Comparison of ENCODE assay signal across 28 mouse cellular contexts in the genomic region with DNA sequence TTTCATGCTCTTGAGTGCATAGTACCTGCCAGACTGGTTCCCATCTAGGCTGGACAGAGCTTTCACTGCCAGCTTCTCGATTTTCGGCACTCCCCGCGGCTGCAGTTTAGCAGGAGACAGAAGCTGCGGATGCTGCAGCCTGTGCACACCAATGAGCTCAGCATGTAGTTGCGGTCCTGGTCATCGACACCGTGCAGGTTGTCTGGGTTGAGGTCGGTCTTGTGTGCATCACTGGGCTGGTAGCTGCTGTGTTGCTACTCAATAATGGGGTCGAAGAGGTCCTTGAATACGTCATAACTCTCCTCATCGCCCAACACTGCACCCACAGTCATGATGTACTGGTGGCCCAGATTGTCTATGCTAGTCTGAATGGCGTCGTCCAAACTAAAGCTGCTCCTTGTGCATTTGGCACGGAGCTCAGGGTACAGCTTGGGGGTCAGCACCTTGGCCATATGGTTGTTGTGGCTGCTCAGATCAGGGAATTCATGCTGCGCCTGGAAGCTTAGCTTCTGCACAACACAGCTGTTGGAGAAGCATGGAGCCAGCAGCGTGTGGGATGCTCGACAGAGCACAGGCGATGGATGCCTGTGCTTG. TPM values are rescaled to one million over a fixed set of nuclear protein-coding genes. Genes with fewer than 3 reads are reported as not detected.
DNase-seq lines count a peak whose midpoint lies in the region; ATAC-seq and TF ChIP-seq lines count a peak whose summit lies in the region.
"Had no signal": no experiment of that assay in that cellular context is flagged by ENCODE, and none has a peak within 500 bp of the region (broad histone marks: within the 10 kb centered on the region; RNA-seq: fewer than 3 reads in every experiment).

No protein-coding gene starts in this region.

- TF ChIP-seq CTCF in midbrain, postnatal 0 days (IDR thresholded peaks at IDR 0.05), result no peak

- H3K9ac ChIP-seq in hindbrain, embryonic 15.5 days, result no peak overlapping the region
- H3K9ac ChIP-seq in hindbrain, embryonic 12.5 days, result no peak overlapping the region
- H3K9ac ChIP-seq in midbrain, postnatal 0 days (replicated peaks; ENCODE audit: low read length, poor library complexity, severe bottlenecking), result no peak overlapping the region
- H3K9ac ChIP-seq in midbrain, embryonic 14.5 days (replicated peaks; ENCODE audit: low read length), result no peak overlapping the region
- H3K9ac ChIP-seq: forebrain, embryonic 15.5 days; heart, embryonic 12.5 days; kidney, embryonic 15.5 days; limb, embryonic 15.5 days; liver, embryonic 14.5 days; lung, embryonic 14.5 days; midbrain, embryonic 15.5 days; neural tube, embryonic 13.5 days had no signal

- 91% methylated on average over 19 of the region's 19 CpGs for WGBS in hindbrain, embryonic 15.5 days
- WGBS in hindbrain, embryonic 12.5 days, result 91% methylated on average over 19 of the region's 19 CpGs
- WGBS in midbrain, postnatal 0 days, result 93% methylated on average over 19 of the region's 19 CpGs
- WGBS in midbrain, embryonic 14.5 days, result 92% methylated on average over 19 of the region's 19 CpGs

- peak; percentile 29 for DNase-seq in cerebellum, adult 11-12 months
- DNase-seq in cerebellum, postnatal 36 days, result no peak
- DNase-seq in midbrain, postnatal 0 days (ENCODE audit: low spot score), result peak; percentile 58
- DNase-seq in midbrain, embryonic 14.5 days, result no peak
- DNase-seq in thymus, postnatal 36 days, result no peak
- DNase-seq: adrenal gland, postnatal 36 days; heart, postnatal 10 days; kidney, postnatal 36 days; lung, embryonic 14.5 days; thymus, adult 18-20 months; thymus, postnatal 4 days had no signal

- no peaks in the 10 kb centered on the region for H3K9me3 ChIP-seq in hindbrain, embryonic 15.5 days
- no peaks in the 10 kb centered on the region for H3K9me3 ChIP-seq in hindbrain, embryonic 12.5 days (replicated peaks)
- H3K9me3 ChIP-seq in midbrain, postnatal 0 days (ENCODE audit: low read length), result no peaks in the 10 kb centered on the region
- H3K9me3 ChIP-seq in midbrain, embryonic 14.5 days (ENCODE audit: control insufficient read depth, low read length), result no peaks in the 10 kb centered on the region; the same call in 1 of the 2 replicates
- H3K9me3 ChIP-seq: forebrain, embryonic 15.5 days; kidney, embryonic 15.5 days; limb, embryonic 15.5 days; midbrain, embryonic 15.5 days; neural tube, embryonic 13.5 days had no signal

- H3K27me3 ChIP-seq in hindbrain, embryonic 15.5 days, result no peaks in the 10 kb centered on the region
- no peaks in the 10 kb centered on the region for H3K27me3 ChIP-seq in hindbrain, embryonic 12.5 days
- H3K27me3 ChIP-seq in midbrain, postnatal 0 days (ENCODE audit: insufficient read depth, low read length), result no peaks in the 10 kb centered on the region
- H3K27me3 ChIP-seq in midbrain, embryonic 14.5 days (ENCODE audit: control insufficient read depth, insufficient read depth, low read length), result no peaks in the 10 kb centered on the region
- H3K27me3 ChIP-seq: forebrain, embryonic 15.5 days; heart, embryonic 12.5 days; kidney, embryonic 15.5 days; limb, embryonic 15.5 days; midbrain, embryonic 15.5 days; neural tube, embryonic 13.5 days had no signal

- H3K4me1 ChIP-seq in hindbrain, embryonic 15.5 days (replicated peaks), result no peaks in the 10 kb centered on the region
- H3K4me1 ChIP-seq in hindbrain, embryonic 12.5 days, result no peaks in the 10 kb centered on the region
- H3K4me1 ChIP-seq in midbrain, postnatal 0 days (ENCODE audit: insufficient read depth, low read length), result no peaks in the 10 kb centered on the region
- H3K4me1 ChIP-seq in midbrain, embryonic 14.5 days (ENCODE audit: control insufficient read depth, insufficient read depth, low read length), result no peaks in the 10 kb centered on the region
- H3K4me1 ChIP-seq: forebrain, embryonic 15.5 days; heart, embryonic 12.5 days; kidney, embryonic 15.5 days; limb, embryonic 15.5 days; midbrain, embryonic 15.5 days; neural tube, embryonic 13.5 days had no signal

- ATAC-seq in hindbrain, embryonic 15.5 days (ENCODE audit: low FRiP score, low read depth), result peak; percentile 45
- no peak for ATAC-seq in hindbrain, embryonic 12.5 days (ENCODE audit: low FRiP score)
- no peak; the same call in 1 of the 2 replicates for ATAC-seq in midbrain, postnatal 0 days (ENCODE audit: low FRiP score)
- no peak for ATAC-seq in midbrain, embryonic 14.5 days (ENCODE audit: low FRiP score, low TSS enrichment)
- ATAC-seq: forebrain, embryonic 15.5 days; intestine, postnatal 0 days; midbrain, embryonic 15.5 days had no signal

- no peak overlapping the region for H3K4me2 ChIP-seq in hindbrain, embryonic 15.5 days
- H3K4me2 ChIP-seq in hindbrain, embryonic 12.5 days (replicated peaks), result no peak overlapping the region
- H3K4me2 ChIP-seq in midbrain, postnatal 0 days (ENCODE audit: low read depth, low read length, poor library complexity, severe bottlenecking), result no peak overlapping the region
- H3K4me2 ChIP-seq in midbrain, embryonic 14.5 days (ENCODE audit: low read length), result no peak overlapping the region
- H3K4me2 ChIP-seq: forebrain, embryonic 15.5 days; heart, embryonic 12.5 days; kidney, embryonic 15.5 days; limb, embryonic 15.5 days; lung, embryonic 14.5 days; midbrain, embryonic 15.5 days; neural tube, embryonic 13.5 days had no signal

- H3K27ac ChIP-seq in hindbrain, embryonic 15.5 days (replicated peaks), result no peak overlapping the region
- no peak overlapping the region for H3K27ac ChIP-seq in hindbrain, embryonic 12.5 days
- no peak overlapping the region for H3K27ac ChIP-seq in midbrain, postnatal 0 days (ENCODE audit: low read depth, low read length)
- H3K27ac ChIP-seq in midbrain, embryonic 14.5 days (replicated peaks; ENCODE audit: low read depth, low read length), result no peak overlapping the region
- H3K27ac ChIP-seq: forebrain, embryonic 15.5 days; kidney, embryonic 15.5 days; left cerebral cortex, adult 2 months; limb, embryonic 15.5 days; liver, embryonic 14.5 days; midbrain, embryonic 15.5 days; neural tube, embryonic 13.5 days had no signal

- H3K36me3 ChIP-seq in hindbrain, embryonic 15.5 days, result no peaks in the 10 kb centered on the region
- H3K36me3 ChIP-seq in hindbrain, embryonic 12.5 days, result no peaks in the 10 kb centered on the region
- no peaks in the 10 kb centered on the region for H3K36me3 ChIP-seq in midbrain, postnatal 0 days (ENCODE audit: insufficient read depth, low read length)
- H3K36me3 ChIP-seq in midbrain, embryonic 14.5 days (ENCODE audit: control insufficient read depth, insufficient read depth, low read length), result no peaks in the 10 kb centered on the region
- H3K36me3 ChIP-seq: forebrain, embryonic 15.5 days; heart, embryonic 12.5 days; kidney, embryonic 15.5 days; limb, embryonic 15.5 days; midbrain, embryonic 15.5 days; neural tube, embryonic 13.5 days had no signal

- H3K4me3 ChIP-seq in hindbrain, embryonic 15.5 days, result no peak overlapping the region
- no peak overlapping the region for H3K4me3 ChIP-seq in hindbrain, embryonic 12.5 days
- no peak overlapping the region for H3K4me3 ChIP-seq in midbrain, postnatal 0 days (ENCODE audit: low read depth, low read length)
- H3K4me3 ChIP-seq in midbrain, embryonic 14.5 days (replicated peaks; ENCODE audit: low read depth, low read length), result no peak overlapping the region
- H3K4me3 ChIP-seq: forebrain, embryonic 15.5 days; heart, embryonic 12.5 days; kidney, embryonic 15.5 days; left cerebral cortex, adult 2 months; limb, embryonic 15.5 days; midbrain, embryonic 15.5 days; myocyte; neural tube, embryonic 13.5 days had no signal

RNA-seq across cellular contexts. Expression of a gene that starts 48.8 kb away (rescaled TPM):
- not detected in 2 replicates for polyA plus RNA-seq in hindbrain, embryonic 15.5 days (2015; fragmentation: Nextera tagmentation; extraction: Ambion mirVana)
- polyA plus RNA-seq in hindbrain, embryonic 12.5 days (2016; fragmentation: Nextera tagmentation; extraction: Ambion mirVana), result not detected in 2 replicates
- not detected in 2 replicates for total RNA-seq in midbrain, postnatal 0 days (2014; rRNA removed)
- 0.22 TPM in 1 of 2 replicates, not detected in the other for polyA plus RNA-seq in midbrain, postnatal 0 days (2015; fragmentation: Nextera tagmentation; extraction: Ambion mirVana)
- not detected in 2 replicates for polyA plus RNA-seq in midbrain, embryonic 14.5 days (2014; fragmentation: Nextera tagmentation; extraction: Ambion mirVana)
- total RNA-seq: adrenal gland, postnatal 36 days; gastrocnemius, adult 8-10 months; granulocyte monocyte progenitor cell, adult 5-6 weeks; heart, postnatal 10 days; left cerebral cortex, adult 2 months; left cerebral cortex, postnatal 36 days; megakaryocyte-erythroid progenitor cell, adult 5-6 weeks had no signal
- polyA plus RNA-seq: heart, embryonic 12.5 days; intestine, postnatal 0 days; kidney, embryonic 15.5 days; limb, embryonic 15.5 days; liver, embryonic 14.5 days; lung, embryonic 14.5 days; midbrain, embryonic 15.5 days; myocyte; neural tube, embryonic 13.5 days; spleen, adult 2 months had no signal

Comparison
In these comparisons a context has a peak if more than half of its experiments do, and no peak if none do; other contexts are left out.
1. DNase-seq: peak in cerebellum, adult 11-12 months (single experiment) and midbrain, postnatal 0 days (single experiment); none in cerebellum, postnatal 36 days (0 of 2), midbrain, embryonic 14.5 days (single experiment) and thymus, postnatal 36 days (0 of 2).